Mouse (Mus musculus) adrenal gland (tissue): Measurements from ENCODE around the gene Fbxo34.
"Not testable (repeated sequence)": the region's sequence is repeated elsewhere in the genome, so short reads cannot be mapped to it uniquely, and the experiment has no call there.

ENCODE experiments used
- intact Hi-C: fragments of 180-260 bp; cut with DNase I; formaldehyde crosslinking; loops from one replicate; pipeline ENCODE4 v1.15.1; 2025

Gene Fbxo34

DNA sequence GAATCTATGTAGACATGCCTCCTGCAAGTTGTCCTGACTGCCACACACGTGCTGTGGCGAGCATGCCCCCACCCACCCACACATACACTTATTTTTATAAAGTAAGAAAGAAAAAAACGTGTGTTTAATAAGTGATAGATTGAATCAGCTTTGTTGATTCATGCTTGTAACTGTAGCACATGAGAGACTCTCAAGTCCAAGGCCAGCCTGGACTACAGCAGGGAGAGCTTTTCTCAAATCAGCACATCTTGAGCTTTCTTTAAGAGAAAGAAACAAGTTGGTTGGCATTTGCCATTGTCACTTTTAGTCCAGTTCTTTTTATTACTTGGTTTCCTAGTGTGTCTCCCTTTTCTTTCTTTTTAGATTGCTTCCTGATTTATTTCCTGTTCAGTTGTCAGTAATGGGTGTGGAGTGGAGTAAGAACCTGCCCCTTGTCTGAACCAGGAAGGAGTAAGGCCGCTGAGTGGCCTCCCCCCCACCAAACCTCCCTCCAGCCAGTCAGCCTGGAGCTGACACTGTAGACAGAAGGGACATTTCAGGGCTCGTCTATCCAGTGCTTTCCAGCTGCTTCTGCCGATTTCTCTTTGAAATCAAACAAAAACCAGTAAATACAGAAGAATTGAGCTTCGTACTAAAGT is 64.7 kb downstream of the Fbxo34 start:
- intact Hi-C loops, result no loop called here

DNA sequence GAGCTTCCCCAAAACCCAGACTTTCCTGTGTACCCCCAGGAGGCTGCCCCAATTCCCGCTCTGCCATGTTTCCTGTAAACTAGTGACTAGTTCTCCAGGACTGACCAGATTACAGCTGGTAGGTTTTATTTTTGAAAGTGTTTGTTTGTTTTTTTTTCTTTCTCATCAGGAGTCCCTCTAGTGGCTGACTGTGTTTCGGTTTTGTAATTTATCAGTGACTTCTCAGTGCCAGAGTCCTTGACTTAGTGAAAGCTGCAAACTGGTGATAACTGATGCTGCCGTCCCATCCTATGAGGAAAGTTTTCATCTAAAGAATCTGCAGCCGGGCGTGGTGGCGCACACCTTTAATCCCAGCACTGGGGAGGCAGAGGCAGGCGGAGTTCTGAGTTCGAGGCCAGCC is 65.4 kb downstream of the Fbxo34 start:
- intact Hi-C loops, result no loop called here

GRCm38 (mm10) chr14:47516755-47517154 is 66.5 kb downstream of the Fbxo34 start:
- intact Hi-C loops, result no loop called here

DNA sequence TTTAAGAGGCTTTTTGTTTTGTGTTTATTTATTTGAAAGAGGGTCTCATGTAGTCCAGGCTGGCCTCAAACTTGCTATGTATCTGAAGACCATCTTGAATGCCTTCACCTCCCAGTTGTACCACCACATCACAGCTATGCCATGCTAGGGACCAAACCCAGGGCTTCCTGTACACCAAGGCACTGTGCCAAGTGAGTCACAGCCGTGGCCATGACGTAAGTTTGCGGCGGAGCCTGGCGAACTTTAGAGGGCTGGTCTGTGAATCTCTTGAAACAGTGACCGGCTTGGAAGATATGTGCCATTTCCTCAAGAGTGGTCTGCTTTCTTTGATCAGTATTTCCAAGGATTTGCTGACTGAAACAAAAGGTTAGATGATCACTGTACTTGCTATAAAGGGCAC is 68.4 kb downstream of the Fbxo34 start:
- intact Hi-C loops, result no loop called here

- intact Hi-C loops, result no loop called here
Observed at GRCm38 (mm10) chr14:47520751-47521449, 70.7 kb downstream of the Fbxo34 start.

- intact Hi-C loops, result no loop called here
Observed at GRCm38 (mm10) chr14:47521609-47522008, 71.4 kb downstream of the Fbxo34 start.

- intact Hi-C loops, result no loop called here
Observed at GRCm38 (mm10) chr14:47522301-47522700, 72.1 kb downstream of the Fbxo34 start.

DNA sequence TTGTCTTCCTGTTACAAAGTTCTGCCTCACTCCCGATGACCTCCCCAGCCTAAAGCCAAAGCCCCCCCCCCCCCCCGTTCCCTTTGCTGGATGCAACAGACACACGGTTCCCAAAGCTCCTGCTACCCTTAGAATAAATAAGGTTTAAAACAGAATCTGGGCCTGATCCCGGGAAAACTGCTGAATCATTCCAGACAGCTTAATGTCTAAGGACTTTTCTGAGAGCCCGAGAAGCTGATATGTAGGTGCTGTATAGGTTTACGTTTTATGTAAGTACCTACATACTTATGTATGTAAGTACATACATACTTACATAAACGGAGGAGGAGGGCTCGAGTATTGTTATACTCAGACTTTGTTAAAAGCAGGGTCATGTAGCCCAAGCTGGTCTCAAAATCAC is 75.2 kb downstream of the Fbxo34 start:
- intact Hi-C loops, result no loop called here

- intact Hi-C loops, result no loop called here
Observed at GRCm38 (mm10) chr14:47525861-47526260, 75.6 kb downstream of the Fbxo34 start.

GRCm38 (mm10) chr14:47527833-47528232 is 77.6 kb downstream of the Fbxo34 start:
- intact Hi-C loops, result no loop called here

DNA sequence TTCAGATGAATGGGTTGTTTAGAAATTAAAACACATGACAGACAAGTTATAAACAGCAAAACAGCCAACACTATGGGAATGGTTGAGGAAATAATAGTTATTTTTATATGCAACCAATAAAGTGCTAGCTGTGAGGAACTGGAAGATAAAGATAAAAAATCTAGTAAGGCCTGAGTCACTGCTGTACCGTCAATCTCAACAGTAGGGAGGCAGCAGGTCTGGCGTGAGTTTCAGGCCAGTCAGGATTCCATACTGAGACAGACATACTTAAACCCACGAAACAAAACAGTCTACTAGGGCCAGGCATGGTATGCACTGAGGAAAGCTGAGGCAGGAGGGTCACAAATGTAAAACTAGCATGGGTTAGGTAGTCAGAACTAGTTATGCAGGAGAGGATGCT is 78.1 kb downstream of the Fbxo34 start:
- intact Hi-C loops, result no loop called here

DNA sequence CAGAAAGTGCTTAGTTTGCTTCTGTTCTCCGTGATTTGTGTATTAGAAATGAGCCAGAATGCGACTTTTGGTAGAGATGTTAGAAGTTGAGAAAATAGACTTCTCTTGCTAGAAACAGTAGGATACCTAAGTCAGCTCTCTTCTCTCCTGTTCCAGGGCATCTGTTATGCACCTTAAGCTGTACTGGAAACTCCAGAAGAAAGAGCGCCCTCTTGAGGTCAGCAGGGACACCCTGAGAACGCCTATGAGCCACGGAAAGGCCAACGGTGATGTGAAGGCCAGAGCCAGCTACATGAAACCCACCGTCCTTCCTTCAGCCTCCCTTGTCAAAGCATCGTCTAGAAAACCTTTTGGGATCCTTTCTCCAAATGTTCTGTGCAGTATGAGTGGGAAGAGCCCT is 78.8 kb downstream of the Fbxo34 start:
- intact Hi-C loops, result no loop called here

- intact Hi-C loops, result not testable (repeated sequence)
Observed at GRCm38 (mm10) chr14:47529592-47529991, 79.4 kb downstream of the Fbxo34 start.

GRCm38 (mm10) chr14:47532496-47532895 is 82.3 kb downstream of the Fbxo34 start:
- intact Hi-C loops, result loop anchor here (10.0 kb wide), 1 partner anchor 198 kb away; no protein-coding TSS in a partner anchor

- intact Hi-C loops, result loop anchor here (2.0 to 10.0 kb wide), 2 partner anchors 61 to 199 kb away; no protein-coding TSS in a partner anchor
Observed at GRCm38 (mm10) chr14:47533365-47534175, 83.3 kb downstream of the Fbxo34 start.

GRCm38 (mm10) chr14:47534176-47534525 is 83.9 kb downstream of the Fbxo34 start:
- intact Hi-C loops, result loop anchor here (2.0 to 10.0 kb wide), 2 partner anchors 61 to 199 kb away; no protein-coding TSS in a partner anchor

DNA sequence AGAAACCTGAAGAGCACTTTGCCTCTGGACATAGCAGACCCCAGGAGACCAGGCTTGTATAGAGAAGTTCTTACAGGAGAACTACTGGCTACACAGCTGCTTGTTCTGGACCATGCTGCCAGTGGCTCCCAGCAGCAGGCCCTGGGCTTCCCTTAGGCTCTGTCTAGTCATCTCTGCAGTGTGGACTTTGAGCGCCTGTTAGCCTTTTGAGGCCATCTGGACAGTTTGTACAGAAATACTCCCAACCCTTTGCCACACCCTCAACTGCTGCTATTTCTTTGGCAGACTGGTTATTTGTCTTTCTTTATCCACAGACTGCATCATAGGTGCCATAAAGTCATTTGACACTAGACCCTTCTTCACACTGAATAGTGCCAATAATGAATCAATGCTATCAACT is 84.9 kb downstream of the Fbxo34 start:
- intact Hi-C loops, result loop anchor here (2.0 to 10.0 kb wide), 2 partner anchors 62 to 200 kb away; no protein-coding TSS in a partner anchor

DNA sequence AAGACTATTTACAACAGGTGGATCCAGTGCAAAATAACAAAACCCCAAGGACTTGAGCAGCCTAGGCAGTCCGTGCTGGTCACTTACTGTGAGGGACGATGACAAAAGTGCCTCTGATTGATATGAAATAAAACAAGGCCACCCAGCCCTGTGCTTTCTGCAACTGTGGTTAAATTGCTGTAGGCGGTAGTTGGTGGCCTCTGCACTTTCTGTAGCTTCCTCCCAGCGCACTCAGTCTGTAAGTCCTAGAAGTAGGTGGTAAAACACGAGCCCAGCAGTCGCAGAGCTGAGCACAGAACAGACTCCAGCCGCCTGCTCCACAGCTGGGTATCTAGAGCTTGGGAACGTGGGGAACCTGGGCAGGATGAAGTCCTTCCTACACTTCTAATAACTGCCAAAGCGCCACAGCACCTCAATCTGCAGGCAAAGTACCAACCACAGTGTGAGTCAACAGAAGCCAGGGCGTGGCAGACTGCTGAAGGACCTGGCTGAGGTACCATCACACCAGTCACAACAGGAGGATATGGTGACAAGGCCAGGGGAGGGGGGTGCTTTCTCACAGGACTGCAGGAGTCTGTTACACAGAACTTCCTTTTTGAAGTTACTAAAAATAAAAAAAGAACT is 91.2 kb downstream of the Fbxo34 start:
- intact Hi-C loops, result no loop called here

DNA sequence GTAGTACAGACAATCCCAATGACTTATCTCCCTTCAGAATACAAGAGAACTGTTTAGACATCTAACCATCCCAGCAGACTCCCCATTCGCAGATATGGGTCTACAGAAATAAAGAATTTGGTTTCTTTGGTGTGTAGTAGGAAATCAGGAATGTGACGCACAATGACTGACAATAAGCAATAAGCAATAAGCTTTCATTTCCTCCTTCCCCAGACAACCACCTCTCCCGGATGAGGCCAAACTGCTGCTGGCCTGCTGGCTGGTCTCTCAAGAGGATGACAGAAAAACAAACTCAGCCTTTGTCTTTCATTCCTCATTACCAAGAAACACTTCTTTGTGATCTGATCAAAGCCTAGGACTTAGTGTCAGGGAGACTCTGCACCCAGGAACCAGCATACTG is 92.1 kb downstream of the Fbxo34 start:
- intact Hi-C loops, result no loop called here

- intact Hi-C loops, result no loop called here
Observed at GRCm38 (mm10) chr14:47544286-47544685, 94.1 kb downstream of the Fbxo34 start.

DNA sequence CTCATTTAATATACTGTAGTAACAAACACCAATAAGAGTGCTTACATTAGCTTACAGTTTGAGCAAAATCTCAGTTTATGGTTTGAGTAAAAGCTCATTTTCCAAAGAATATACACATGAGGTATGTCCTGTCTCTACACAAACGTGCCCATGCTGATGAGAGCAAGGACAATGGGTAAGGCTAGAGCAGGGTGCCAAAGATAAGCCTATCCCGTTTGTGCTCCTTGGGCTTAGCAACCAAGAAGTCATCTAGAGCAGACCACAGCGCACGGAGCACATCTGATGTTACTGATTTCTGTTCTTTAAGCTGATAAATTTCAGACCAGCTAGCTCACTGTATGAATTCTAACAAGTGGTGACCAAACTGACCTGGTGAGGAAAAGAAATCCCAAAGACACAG is 94.7 kb downstream of the Fbxo34 start:
- intact Hi-C loops, result no loop called here

GRCm38 (mm10) chr14:47551668-47552067 is 101.4 kb downstream of the Fbxo34 start:
- intact Hi-C loops, result no loop called here
